Mouse (Mus musculus) fibroblast of lung, adult 2 months (primary cell): ENCODE measurements around the gene Rnf113a1.
"Not testable (repeated sequence)": the region's sequence is repeated elsewhere in the genome, so short reads cannot be mapped to it uniquely, and the experiment has no call there.

Source experiments
- DNase-seq: peaks from one replicate; pipeline ENCODE4 v3.0.0-alpha.2; 2011; ENCODE audit warnings: low read depth

Rnf113a1 gene

GRCm38 (mm10) chrX:37191105-37191743 is at the start of gene Rnf113a1, which contains the start of gene Ndufa1:
Rnf113a1 (plus strand) TSS chrX:37191245.
Ndufa1 (minus strand) TSS chrX:37191163.
- no peak for DNase-seq

- DNase-seq = no peak
These were observed 49.3 kb upstream of the Rnf113a1 start for GRCm38 (mm10) chrX:37141732-37142131.

- DNase-seq = not testable (repeated sequence)
These were observed 46.5 kb upstream of the Rnf113a1 start for GRCm38 (mm10) chrX:37144498-37144897.

GRCm38 (mm10) chrX:37144954-37145353 is 46.1 kb upstream of the Rnf113a1 start:
- DNase-seq = peak; percentile 9

GRCm38 (mm10) chrX:37157839-37158238 is 33.2 kb upstream of the Rnf113a1 start:
- no peak for DNase-seq

DNA sequence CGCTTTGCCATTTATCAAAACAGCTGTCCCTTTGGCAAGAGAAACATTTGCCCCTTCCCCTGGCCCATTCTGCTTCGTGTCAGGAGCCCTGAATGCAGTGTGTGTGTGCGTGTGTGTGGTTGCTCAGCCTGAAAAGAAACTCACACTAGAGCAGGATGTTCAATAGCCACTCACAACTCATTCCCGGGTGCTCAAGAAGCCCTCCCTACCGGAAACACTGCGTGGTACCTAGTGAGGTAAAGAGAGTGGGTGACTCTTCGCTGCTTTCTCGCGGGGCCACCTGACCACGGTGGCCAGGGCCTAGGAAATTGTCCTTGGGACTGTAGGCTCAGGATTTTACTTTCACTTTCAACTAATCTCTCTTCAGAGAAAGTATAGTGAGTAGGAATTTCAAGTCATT is 29.9 kb upstream of the Rnf113a1 start:
- DNase-seq = no peak

DNA sequence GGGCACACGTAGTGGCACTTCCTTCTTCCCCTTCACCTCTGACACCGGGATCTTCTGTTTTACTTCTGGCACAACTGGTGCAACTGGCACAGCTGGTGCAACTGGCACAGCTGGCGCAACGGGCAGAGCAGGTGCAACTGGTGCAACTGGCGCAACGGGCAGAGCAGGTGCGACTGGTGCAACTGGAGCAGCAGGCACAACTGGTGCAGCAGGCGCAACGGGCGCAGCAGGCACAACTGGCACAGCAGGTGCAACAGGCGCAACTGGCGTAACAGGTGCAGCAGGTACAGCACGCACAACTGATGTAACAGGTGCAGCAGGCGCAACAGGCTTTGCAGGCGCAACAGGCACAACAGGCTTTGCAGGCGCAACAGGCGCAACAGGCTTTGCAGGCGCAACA is 27.9 kb upstream of the Rnf113a1 start:
- DNase-seq = no peak

DNA sequence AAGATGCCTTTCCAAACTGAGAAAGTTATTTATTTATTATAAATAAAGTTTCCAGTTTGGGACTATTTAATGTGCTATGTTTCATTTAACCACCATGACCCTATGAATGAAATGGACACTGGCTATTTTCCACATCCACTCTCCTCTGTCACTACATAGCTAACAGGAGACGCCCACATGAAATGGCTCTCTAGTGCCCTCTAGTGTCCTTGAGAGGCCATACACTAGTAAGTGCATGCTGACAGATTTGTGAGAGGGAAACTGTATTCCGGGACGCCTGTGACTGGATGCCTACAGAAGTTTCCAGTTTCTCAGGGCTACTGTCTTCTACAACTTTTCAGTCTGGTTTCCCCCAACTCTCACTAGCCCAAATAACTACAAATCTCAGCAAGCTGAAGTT is 24.0 kb upstream of the Rnf113a1 start:
- DNase-seq = no peak

DNA sequence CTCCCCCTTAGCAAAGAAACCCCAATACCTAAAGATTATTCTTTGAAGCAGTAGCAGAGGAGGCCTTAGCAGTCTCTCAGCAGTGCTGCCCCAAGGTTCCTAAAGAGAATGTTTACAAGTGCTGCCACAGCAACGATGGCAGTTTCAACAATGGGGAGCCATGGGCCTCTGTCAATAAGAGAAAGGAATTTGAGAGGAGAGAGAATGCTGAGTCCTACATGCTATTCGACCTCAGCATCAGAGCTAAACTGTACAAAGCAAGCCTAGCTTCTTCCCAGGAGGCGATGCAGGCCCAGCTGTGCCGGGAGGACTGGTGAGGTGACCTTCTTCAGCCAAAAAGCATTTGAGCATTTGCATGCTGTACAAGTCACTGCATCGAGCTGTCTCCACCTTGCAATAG is 22.3 kb upstream of the Rnf113a1 start, which contains the start of gene Akap14:
Gene Akap14, minus strand, starts transcription at position 101 of the 400 bp plus-strand sequence.
- DNase-seq = no peak

GRCm38 (mm10) chrX:37184401-37184800 is 6.6 kb upstream of the Rnf113a1 start:
- DNase-seq = not testable (repeated sequence)

- DNase-seq = no peak
These were observed 315 bp upstream of the Rnf113a1 start for GRCm38 (mm10) chrX:37190755-37191104.

DNA sequence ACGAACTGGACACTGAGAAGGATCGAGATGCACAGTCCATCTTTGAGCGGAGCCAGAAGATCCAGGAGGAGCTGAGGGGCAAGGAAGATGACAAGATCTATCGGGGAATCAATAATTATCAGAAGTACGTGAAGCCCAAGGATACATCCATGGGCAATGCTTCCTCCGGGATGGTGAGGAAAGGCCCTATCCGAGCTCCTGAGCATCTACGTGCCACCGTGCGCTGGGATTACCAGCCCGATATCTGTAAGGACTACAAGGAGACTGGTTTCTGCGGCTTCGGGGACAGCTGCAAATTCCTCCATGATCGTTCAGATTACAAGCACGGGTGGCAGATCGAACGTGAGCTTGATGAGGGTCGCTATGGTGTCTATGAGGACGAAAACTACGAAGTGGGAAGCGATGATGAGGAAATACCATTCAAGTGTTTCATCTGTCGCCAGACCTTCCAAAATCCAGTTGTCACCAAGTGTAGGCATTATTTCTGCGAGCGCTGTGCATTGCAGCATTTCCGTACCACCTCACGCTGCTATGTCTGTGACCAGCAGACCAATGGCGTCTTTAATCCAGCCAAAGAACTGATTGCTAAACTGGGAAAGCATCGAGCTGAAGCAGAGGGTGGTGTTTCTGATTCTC is 817 bp downstream of the Rnf113a1 start:
- no peak for DNase-seq

- DNase-seq = no peak
These were observed 7.6 kb downstream of the Rnf113a1 start for GRCm38 (mm10) chrX:37198676-37199075.

DNA sequence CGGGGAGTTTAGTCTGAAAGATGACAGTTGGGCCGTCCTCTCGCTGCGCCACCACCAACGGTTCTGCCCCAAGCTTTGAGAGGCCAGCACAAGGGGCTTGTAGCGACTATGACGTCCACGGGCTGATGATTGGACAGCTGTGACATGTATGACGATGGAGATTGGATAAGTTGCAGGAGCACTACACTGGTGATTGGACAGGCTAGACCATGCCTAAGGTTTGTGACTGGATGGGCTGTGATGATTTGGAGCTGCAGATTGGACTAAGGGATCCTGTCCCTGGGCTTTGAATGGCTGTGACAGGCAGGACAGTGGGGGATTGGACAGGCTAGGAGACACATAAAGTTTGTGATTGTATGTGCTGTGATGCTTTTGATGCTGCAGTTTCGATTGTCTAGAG is 19.9 kb downstream of the Rnf113a1 start, which contains the start of gene Gm9:
Gene Gm9, minus strand, starts transcription at position 101 of the 400 bp plus-strand sequence.
- DNase-seq = no peak

- DNase-seq = not testable (repeated sequence)
These were observed 31.1 kb downstream of the Rnf113a1 start, which contains the start of gene Rhox1 for GRCm38 (mm10) chrX:37222158-37222557. Rhox1 (minus strand) TSS chrX:37222258.
